In the genomic region with DNA sequence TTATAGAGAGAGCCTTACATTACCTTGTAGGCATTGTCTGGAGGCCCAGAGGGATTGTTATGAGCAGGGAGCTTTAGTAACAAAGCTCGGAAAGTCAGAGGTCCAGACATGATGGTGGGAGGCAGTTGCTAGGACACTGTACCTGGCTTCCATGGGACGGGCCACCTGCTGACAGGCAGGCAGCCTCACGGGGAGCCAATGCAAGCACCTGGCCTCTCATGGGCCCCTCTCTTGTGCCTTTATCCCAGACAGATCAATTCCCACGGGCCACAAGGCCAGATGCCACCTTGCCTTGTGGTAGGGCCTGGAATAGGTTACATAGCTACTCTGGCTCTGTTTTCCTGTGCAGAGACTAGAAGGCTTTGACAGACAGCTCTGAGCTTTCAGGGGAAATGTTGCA, we compare ENCODE assay signal across 1 mouse cellular context.
TF ChIP-seq lines count a peak whose summit lies in the region.

No protein-coding gene starts in this region.

TF ChIP-seq in myocyte, 11 proteins besides CTCF, POLR2A, EP300 and RAD21 (continued from another document):
- no peak for TF ChIP-seq REST (IDR thresholded peaks at IDR 0.05; ENCODE audit: insufficient read depth, insufficient read length)
- no peak for TF ChIP-seq POLR2AphosphoS2 (IDR thresholded peaks at IDR 0.05; ENCODE audit: insufficient read length, low read depth)
- TF ChIP-seq MYOD1 (IDR thresholded peaks at IDR 0.05; ENCODE audit: control insufficient read depth in 1 of 3, insufficient read length in 2 of 3, low read depth in 2 of 3), result no peak
